Mouse (Mus musculus) hindbrain, embryonic 15.5 days (tissue): ENCODE results near the gene Zbtb8b. TPM values are rescaled to one million over a fixed set of nuclear protein-coding genes. Genes with fewer than 3 reads are reported as not detected.
A peak's percentile ranks its signal among the peaks of the same experiment; 100 is the strongest.
"Not testable (repeated sequence)": the region's sequence is repeated elsewhere in the genome, so short reads cannot be mapped to it uniquely, and the experiment has no call there.

Source experiments
- ATAC-seq: fragments of 200-750 bp; cut with Nextera tagmentation; 2 replicates; pipeline ENCODE4 v1.8.0; 2017; ENCODE audit warnings: low read depth, moderate number of reproducible peaks, moderate TSS enrichment; ENCODE audit not compliant: low FRiP score
- H3K27ac ChIP-seq: fragments of 300-500 bp; sonication (generic); replicated peaks from 2 replicates; pipeline ENCODE4 v1.5.1; 2015; ENCODE audit warnings: mild to moderate bottlenecking, inconsistent platforms
- H3K27me3 ChIP-seq: fragments of 300-500 bp; sonication (generic); 2 replicates; pipeline ENCODE4 v1.6.1; 2015; ENCODE audit warnings: control low read depth, inconsistent platforms
- H3K36me3 ChIP-seq: fragments of 300-500 bp; sonication (generic); 2 replicates; pipeline ENCODE4 v1.6.1; 2015; ENCODE audit warnings: control low read depth, inconsistent platforms
- H3K4me1 ChIP-seq: fragments of 300-500 bp; sonication (generic); replicated peaks from 2 replicates; pipeline ENCODE4 v1.6.1; 2015; ENCODE audit warnings: control low read depth, inconsistent platforms
- H3K4me2 ChIP-seq: fragments of 300-500 bp; sonication (generic); 2 replicates; pipeline ENCODE4 v1.6.1; 2015; ENCODE audit warnings: moderate library complexity, mild to moderate bottlenecking, inconsistent platforms
- H3K4me3 ChIP-seq: fragments of 300-500 bp; sonication (generic); 2 replicates; pipeline ENCODE4 v1.5.1; 2015; ENCODE audit warnings: mild to moderate bottlenecking, inconsistent platforms
- H3K9ac ChIP-seq: fragments of 300-500 bp; sonication (generic); 2 replicates; pipeline ENCODE4 v1.6.1; 2015; ENCODE audit warnings: inconsistent platforms
- H3K9me3 ChIP-seq: fragments of 300-500 bp; sonication (generic); 2 replicates; pipeline ENCODE4 v1.6.1; 2016; ENCODE audit warnings: control low read depth, inconsistent platforms
- WGBS: fragments of 180-500 bp; shearing (Covaris S2); methylation state at CpG from one replicate; pipeline ENCODE4 v1.1.7; 2015; 5-methylcytosine and 5-hydroxymethylcytosine counted together
- polyA plus RNA-seq: library from polyadenylated mRNA; unstranded; fragments of >200 nt; fragmentation: Nextera tagmentation; extraction: Ambion mirVana; gene quantifications from 2 replicates; pipeline ENCODE4 v1.2.1, GENCODE M21; 2015

The Zbtb8b gene
- 15.7 and 17.1 TPM in 2 replicates for polyA plus RNA-seq

DNA sequence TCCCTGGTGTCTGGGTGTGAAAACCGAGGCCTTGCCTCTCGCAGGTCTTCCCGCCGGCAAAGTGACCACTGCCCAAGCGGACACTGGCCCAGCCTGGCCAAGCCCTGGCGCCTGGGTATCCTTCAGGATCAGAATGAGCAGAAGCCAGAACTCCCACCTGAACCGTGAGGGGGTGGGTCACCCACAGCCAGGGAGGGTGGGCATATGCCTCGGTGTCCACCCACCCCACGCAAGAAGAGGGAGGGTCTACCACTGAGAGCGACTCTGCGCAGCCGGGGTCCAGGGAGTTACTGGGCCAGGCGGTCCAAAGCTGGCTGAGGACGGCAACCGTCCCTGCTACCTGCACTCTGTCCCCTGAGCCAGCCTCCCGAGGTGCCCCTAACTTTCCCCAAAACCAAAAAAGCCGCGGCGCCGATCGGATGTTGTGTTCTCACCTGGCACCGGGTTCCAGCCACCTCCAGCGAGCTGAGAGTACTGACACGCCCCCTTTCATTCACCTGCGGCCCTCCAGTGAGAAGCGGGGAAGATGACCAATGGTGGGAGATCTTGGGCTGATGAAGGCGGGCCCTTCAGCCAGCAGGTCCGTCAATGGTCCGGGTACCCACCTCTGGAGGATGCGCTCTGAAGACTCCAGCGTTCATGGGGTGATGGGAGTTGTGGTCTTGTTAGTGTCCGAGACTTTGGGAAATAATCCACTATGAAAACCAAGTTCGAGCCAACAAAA is at the start of gene Zbtb8b:
Gene Zbtb8b (minus strand): TSS at position 514 of the 724 bp plus-strand sequence.
- Histone ChIP-seq H3K4me1 (peaks cover 13% of the 10 kb centered on the region), H3K27me3 (peaks cover 13% of the 10 kb centered on the region; the same call in 1 of the 2 replicates), H3K4me3 (peak within 1 kb of the TSS; percentile 58), H3K36me3 (no peaks in the 10 kb centered on the region), H3K9ac (peak within 1 kb of the TSS; percentile 70), H3K27ac (peak within 1 kb of the TSS; percentile 35; the same call in 1 of the 2 replicates), H3K9me3 (no peaks in the 10 kb centered on the region), H3K4me2 (peak within 1 kb of the TSS; percentile 71)
- peak; percentile 99 for ATAC-seq
- WGBS = under 1% methylated on average over 33 of the region's 33 CpGs

DNA sequence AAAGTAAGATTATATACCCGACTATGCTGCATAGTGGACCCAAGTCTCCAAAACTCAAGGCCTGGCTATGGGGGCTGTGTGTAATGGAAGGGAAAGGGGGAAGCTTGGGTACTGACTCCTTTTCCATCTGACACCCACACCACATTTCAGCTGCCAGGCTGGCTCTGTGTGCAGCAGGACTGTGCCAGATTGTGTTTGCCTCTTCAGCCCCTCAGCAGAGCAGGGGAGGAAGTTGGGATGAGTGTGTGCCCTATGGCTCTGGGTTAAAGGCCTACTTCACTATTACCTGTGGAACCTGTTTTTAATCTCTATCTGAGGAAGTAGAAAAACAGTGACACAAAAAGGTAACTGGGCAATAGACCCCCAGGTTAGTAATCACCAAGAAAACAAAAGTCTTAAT is 40.4 kb upstream of the Zbtb8b start:
- ATAC-seq = no peak
- no peaks in the 10 kb centered on the region for H3K9me3 ChIP-seq
- H3K27me3 ChIP-seq = no peaks in the 10 kb centered on the region
- H3K27ac ChIP-seq = no peak overlapping the region
- H3K36me3 ChIP-seq = peaks cover 74% of the 10 kb centered on the region
- 95% methylated on average over 1 of the region's 1 CpGs for WGBS
- no peak overlapping the region for H3K4me3 ChIP-seq
- H3K4me2 ChIP-seq = no peak overlapping the region
- no peaks in the 10 kb centered on the region for H3K4me1 ChIP-seq
- no peak overlapping the region for H3K9ac ChIP-seq

DNA sequence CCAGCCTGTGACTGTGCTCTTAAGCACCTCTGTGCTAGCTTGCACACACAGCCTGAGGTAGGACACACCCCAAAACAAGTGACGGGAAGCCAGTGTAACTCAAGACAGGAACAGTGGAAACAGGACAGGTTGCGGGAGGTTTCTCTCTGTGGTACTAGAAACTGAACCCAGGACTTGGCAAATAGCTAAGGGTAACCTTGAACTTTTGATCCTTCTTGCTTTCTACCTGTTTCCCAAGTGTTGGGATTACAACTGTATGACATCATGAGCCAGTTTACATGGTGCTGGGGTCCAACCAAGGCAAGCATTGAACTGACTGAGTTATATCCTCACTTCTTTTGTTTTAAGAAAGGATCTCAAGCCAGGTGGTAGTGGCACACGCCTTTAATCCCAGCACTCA is 39.2 kb upstream of the Zbtb8b start:
- Histone ChIP-seq H3K9me3 (no peaks in the 10 kb centered on the region), H3K4me1 (no peaks in the 10 kb centered on the region), H3K9ac (no peak overlapping the region), H3K36me3 (peaks cover 73% of the 10 kb centered on the region), H3K4me3 (no peak overlapping the region), H3K4me2 (no peak overlapping the region), H3K27me3 (no peaks in the 10 kb centered on the region), H3K27ac (no peak overlapping the region)
- 97% methylated on average over 3 of the region's 3 CpGs for WGBS
- no peak for ATAC-seq

DNA sequence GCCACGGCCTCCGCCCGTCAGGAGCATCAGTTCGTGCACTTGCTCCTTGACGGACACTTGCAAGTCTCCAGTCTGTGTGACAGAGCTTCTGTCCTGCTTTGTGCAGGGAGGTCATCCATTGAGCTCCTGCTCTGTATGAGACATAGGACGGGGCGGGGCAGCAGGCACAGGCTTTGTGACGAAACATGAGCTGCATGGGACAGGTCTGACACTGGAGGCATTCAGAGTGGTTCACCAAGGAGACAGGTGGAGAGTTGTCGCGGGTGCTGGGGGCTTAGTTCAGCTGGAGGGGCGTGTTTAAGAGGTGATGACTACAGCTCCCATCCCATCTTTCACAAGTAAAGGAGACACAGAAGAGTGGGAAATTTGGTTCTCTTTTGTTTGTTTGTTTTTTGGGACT is 35.4 kb upstream of the Zbtb8b start:
- Histone ChIP-seq H3K27me3 (no peaks in the 10 kb centered on the region), H3K4me2 (no peak overlapping the region), H3K36me3 (peaks cover 70% of the 10 kb centered on the region), H3K9me3 (no peaks in the 10 kb centered on the region), H3K4me1 (no peaks in the 10 kb centered on the region), H3K4me3 (no peak overlapping the region), H3K9ac (no peak overlapping the region), H3K27ac (no peak overlapping the region)
- 85% methylated on average over 11 of the region's 11 CpGs for WGBS
- no peak for ATAC-seq

DNA sequence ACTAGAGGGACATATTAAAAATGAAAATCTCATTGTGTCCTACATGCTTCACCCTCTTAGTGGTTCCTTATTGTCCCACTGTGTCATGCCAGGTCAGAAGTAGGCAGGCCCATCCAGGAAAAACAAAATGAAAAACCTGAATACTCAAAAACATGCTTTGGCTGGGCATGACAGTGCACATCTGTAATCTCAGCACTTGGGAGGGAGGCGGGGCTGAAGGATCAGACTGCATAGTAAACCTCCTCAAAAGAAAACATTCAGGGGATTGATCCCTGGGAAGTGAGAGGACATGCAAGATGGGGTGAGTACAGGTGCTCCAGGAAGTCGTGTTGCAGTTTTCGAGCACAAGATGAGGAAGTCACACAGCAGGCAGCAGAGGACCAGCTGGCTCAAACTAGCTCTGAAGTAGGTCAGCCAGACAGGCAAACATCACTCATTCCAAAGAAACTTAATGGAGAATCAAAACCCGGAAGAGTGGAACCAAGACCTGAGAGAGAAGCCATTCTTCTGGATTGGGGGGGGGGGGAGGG is 23.7 kb upstream of the Zbtb8b start:
- H3K9me3 ChIP-seq = no peaks in the 10 kb centered on the region
- no peak for ATAC-seq
- H3K4me1 ChIP-seq = peaks cover 17% of the 10 kb centered on the region
- H3K4me3 ChIP-seq = no peak overlapping the region
- H3K27me3 ChIP-seq = no peaks in the 10 kb centered on the region
- H3K36me3 ChIP-seq = peaks cover 45% of the 10 kb centered on the region
- H3K27ac ChIP-seq = no peak overlapping the region
- no peak overlapping the region for H3K4me2 ChIP-seq
- WGBS = 84% methylated on average over 4 of the region's 4 CpGs
- H3K9ac ChIP-seq = no peak overlapping the region

DNA sequence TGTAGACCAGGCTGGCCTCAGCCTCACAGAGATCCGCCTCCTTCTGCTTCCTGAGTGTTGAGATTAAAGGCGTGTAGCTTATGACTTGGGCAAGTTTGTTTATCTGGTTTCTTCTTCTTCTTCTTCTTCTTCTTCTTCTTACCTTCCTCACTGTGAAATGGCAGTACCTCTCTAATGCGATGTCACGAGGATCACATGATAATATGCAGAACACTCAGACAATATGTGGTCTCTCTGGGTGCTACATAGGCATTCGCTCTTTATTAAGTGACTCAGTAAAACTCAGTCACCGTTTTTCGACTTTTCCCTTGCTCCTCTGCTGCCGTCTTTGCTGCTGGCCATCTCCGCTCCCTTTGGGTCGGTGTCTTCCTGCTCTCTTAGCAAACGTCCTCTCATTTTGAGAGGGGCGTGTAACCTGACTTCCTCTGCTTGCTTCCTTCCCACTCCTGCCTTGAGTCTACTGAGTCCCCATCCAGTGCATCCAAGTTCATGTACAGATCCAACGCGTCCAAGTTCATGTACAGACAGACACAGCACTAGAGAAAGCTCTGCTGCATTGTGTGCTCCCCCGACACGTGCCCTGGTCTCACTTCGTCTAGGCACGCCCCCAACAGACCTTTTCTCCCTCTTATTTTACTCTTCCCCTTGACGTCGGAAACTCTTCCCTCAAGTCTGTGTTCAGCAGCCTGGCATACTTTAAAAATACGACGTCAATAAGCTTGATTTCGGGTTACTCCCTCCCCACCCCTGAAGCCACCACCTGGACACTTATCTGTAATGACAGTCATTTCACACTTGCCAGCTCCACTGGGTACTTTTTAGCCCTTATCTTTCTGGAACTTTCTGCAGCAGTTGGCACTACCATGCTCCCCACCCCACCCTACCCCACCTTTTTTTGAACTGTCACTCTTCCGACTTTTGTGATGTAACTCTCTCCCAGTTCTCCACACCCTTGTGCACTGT is 22.7 kb upstream of the Zbtb8b start:
- H3K4me2 ChIP-seq = 0 out of 2 replicates have a peak overlapping the region, but pooled peaks have one; percentile 82
- no peak overlapping the region for H3K27ac ChIP-seq
- H3K4me3 ChIP-seq = no peak overlapping the region
- peaks cover 17% of the 10 kb centered on the region for H3K4me1 ChIP-seq
- ATAC-seq = no peak
- WGBS = 90% methylated on average over 24 of the region's 24 CpGs
- no peaks in the 10 kb centered on the region for H3K9me3 ChIP-seq
- no peaks in the 10 kb centered on the region for H3K27me3 ChIP-seq
- H3K9ac ChIP-seq = no peak overlapping the region
- peaks cover 37% of the 10 kb centered on the region for H3K36me3 ChIP-seq

DNA sequence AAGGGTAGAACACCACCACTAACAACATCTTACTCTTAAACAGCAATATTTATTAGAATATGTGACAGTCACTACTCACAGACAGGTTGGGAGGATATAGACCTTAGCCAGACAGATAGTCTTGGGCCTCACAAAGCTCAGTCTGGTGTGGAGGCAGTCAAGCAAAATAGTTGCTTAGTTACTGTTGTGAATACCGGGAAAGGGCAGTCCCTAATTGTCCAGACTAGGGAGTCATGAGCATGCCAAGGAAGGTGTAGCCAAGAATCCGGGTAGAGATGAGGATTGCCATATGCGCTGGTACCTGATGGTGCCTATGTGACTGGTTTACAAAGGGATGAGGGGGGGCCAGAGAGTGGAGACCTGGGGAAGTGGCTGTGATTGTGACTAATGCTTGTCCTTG is 21.5 kb upstream of the Zbtb8b start:
- peak overlapping the region; percentile 81 for H3K9ac ChIP-seq
- peaks cover 17% of the 10 kb centered on the region for H3K4me1 ChIP-seq
- H3K4me3 ChIP-seq = peak overlapping the region; percentile 90
- WGBS = 42% methylated on average over 3 of the region's 3 CpGs
- H3K27ac ChIP-seq = peak overlapping the region; percentile 85
- peaks cover 24% of the 10 kb centered on the region for H3K36me3 ChIP-seq
- H3K4me2 ChIP-seq = peak overlapping the region; percentile 82
- no peaks in the 10 kb centered on the region for H3K27me3 ChIP-seq
- no peak for ATAC-seq
- H3K9me3 ChIP-seq = no peaks in the 10 kb centered on the region

DNA sequence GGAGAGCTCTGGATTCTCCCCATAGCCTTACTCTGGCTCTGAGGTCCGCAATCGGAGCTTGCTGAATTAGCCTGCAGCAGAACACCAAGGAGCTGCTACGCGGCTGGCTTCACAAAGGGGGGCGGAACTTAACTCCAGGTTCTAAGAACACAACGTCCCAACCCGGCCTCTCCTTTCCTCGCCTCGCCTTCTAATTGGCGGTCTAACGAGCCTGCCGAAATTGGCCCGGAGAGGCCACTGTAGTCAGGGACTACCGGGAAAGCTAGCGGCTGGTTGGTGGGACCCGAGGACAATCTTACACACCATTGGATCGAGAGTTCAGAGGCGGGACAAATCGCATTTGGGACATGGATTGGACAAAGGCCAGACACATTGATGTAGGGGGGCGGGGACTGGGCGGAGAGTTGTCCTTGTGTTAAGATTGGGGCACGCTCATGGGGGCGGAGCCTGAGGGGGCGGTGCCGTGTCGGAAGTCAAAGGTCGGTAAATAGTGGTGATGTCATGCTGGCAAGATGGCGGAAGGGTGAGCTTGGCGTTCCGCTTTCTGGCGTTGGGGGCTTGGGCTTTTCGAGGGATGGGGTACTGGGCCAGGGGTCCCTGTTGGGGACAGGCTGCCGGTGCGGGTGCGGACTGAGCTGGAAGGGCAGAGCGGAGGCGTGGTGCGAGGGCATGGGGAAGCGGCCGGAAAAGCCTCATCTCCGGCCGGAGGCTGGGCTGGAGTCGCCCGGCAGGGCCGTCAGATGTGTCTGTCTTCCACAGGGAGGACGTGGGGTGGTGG is 20.7 kb upstream of the Zbtb8b start, which contains the start of gene Bsdc1:
Gene Bsdc1 (plus strand): TSS at position 399 of the 778 bp plus-strand sequence.
- peak within 1 kb of the TSS; percentile 85 for H3K27ac ChIP-seq
- H3K4me3 ChIP-seq = peak within 1 kb of the TSS; percentile 90
- peak; percentile 99 for ATAC-seq
- H3K9ac ChIP-seq = peak within 1 kb of the TSS; percentile 81
- H3K36me3 ChIP-seq = peaks cover 18% of the 10 kb centered on the region
- under 1% methylated on average over 46 of the region's 46 CpGs for WGBS
- H3K27me3 ChIP-seq = no peaks in the 10 kb centered on the region
- no peaks in the 10 kb centered on the region for H3K9me3 ChIP-seq
- peak within 1 kb of the TSS; percentile 82 for H3K4me2 ChIP-seq
- H3K4me1 ChIP-seq = peaks cover 17% of the 10 kb centered on the region

DNA sequence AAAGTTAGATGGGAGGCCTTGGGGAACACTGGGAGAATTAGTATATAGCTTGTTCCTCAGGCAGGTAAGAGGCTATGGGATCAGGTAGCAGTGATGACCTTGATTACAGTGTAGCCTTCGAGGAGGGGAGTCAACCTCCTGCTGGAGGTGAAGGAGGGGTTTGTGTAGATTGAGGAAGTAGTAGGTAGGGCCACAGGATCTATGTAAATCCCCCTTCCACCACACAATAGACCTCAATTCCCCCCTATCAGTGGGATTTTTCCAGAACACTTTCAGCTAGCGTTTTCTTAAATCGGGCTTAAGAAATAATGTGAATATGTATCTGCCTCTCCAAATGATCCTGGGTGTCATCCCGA is 20.2 kb upstream of the Zbtb8b start:
- H3K9ac ChIP-seq = peak overlapping the region; percentile 46
- no peaks in the 10 kb centered on the region for H3K27me3 ChIP-seq
- WGBS = 0% methylated on average over 4 of the region's 4 CpGs
- H3K4me1 ChIP-seq = peaks cover 17% of the 10 kb centered on the region
- 0 out of 2 replicates have a peak, but pooled peaks have one; percentile 6 for ATAC-seq
- peak overlapping the region; percentile 90 for H3K4me3 ChIP-seq
- peak overlapping the region; percentile 85 for H3K27ac ChIP-seq
- no peaks in the 10 kb centered on the region for H3K9me3 ChIP-seq
- peak overlapping the region; percentile 57 for H3K4me2 ChIP-seq
- H3K36me3 ChIP-seq = peaks cover 13% of the 10 kb centered on the region

DNA sequence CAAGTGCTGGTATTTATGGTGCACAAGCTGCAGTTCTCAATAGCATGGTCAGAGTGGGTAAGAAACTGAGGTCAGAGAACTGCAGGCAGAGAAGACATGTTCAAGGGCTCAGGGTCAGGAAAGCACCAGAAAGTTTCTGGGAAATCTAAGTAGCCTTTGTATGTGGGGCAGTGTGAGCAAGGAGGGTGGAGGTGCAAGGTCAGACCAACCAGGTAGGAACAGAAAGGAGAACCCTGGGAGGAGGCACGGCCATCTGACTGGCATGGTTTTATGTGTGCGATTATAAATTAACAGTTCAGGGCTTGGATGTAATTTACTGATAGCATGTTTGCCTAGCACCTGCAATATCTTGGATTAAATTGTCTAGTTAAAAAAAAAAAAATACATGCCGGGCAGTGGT is 19.1 kb upstream of the Zbtb8b start:
- H3K27me3 ChIP-seq = no peaks in the 10 kb centered on the region
- 93% methylated on average over 3 of the region's 3 CpGs for WGBS
- peaks cover 20% of the 10 kb centered on the region for H3K4me1 ChIP-seq
- no peak overlapping the region for H3K4me3 ChIP-seq
- H3K36me3 ChIP-seq = peaks cover 3% of the 10 kb centered on the region; the same call in 1 of the 2 replicates
- no peak overlapping the region for H3K27ac ChIP-seq
- no peak for ATAC-seq
- no peak overlapping the region for H3K4me2 ChIP-seq
- no peak overlapping the region for H3K9ac ChIP-seq
- no peaks in the 10 kb centered on the region for H3K9me3 ChIP-seq

DNA sequence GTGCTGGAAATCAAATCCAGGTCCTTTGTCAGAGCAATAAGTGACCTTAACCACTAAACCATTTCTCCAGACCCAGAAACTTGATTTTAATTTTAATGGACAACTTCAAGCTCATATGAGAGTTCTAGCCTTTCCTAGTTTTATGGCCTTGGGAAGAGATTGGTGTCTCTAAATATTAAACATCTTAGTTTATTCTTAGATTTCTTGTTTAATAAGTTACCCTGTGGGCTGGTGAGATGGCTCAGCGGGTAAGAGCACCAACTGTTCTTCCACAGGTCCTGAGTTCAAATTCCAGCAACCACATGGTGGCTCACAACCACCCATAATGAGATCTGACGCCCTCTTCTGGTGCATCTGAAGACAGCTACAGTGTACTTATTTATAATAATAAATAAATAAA is 16.7 kb upstream of the Zbtb8b start:
- H3K9me3 ChIP-seq, H3K27ac ChIP-seq, ATAC-seq, H3K4me2 ChIP-seq, H3K9ac ChIP-seq, H3K36me3 ChIP-seq, H3K4me3 ChIP-seq, H3K4me1 ChIP-seq, H3K27me3 ChIP-seq: not testable (repeated sequence)
- WGBS = 80% methylated on average over 2 of the region's 2 CpGs
